Mouse (Mus musculus) urinary bladder, postnatal 25 days (tissue): ENCODE data around the gene Mapk12.

Experiments used
- DNase-seq: peaks from one replicate; pipeline ENCODE4 v3.0.0; 2022; ENCODE audit warnings: low spot score

Gene Mapk12

DNA sequence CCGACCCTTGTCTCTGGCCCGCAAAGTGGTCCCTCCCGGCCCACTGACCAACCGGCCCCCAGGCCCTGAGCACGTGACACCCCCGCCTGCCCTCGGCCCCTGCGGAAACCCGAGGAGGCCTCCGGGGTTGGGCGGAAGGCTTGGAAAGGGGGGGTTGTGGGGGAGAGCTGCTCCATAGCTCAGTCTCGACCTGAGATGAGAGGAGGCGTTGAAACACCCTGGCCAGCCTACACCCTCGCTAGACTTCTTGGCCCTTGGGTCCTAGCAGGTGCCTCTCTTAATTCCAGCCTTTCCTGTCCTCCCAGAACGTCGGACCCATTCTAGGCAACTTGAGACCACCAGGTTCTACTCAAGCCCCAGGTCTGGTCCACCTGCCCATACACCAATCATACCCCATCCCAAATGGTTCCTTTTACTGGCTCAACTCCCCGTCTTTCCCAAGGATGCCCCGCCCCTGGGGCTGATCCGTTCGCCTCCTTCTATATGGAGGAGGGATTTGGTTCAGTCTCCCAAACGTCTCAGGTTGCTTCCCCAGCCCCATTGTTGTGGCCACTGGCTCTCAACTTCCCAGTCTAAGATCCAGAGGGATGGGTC, at the start of gene Mapk12:
TSS of gene Mapk12 (minus strand) at position 45 of the 594 bp plus-strand sequence.
- DNase-seq, result peak; percentile 52

DNA sequence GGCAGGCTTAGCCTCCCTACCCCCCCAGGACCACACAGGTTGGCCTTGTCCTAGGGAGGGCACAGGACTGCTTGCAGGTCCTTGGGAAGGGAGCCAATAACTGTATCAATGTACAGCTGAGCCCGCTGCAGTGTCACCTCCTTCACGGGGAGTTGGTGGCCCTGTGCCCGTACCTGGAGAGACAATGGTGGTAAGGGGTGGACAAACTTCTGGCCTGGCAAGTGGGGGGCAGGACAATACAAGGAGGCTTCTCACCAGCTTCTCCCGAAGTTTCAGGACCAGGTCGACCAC, 44.4 kb upstream of the Mapk12 start:
- no peak for DNase-seq

DNA sequence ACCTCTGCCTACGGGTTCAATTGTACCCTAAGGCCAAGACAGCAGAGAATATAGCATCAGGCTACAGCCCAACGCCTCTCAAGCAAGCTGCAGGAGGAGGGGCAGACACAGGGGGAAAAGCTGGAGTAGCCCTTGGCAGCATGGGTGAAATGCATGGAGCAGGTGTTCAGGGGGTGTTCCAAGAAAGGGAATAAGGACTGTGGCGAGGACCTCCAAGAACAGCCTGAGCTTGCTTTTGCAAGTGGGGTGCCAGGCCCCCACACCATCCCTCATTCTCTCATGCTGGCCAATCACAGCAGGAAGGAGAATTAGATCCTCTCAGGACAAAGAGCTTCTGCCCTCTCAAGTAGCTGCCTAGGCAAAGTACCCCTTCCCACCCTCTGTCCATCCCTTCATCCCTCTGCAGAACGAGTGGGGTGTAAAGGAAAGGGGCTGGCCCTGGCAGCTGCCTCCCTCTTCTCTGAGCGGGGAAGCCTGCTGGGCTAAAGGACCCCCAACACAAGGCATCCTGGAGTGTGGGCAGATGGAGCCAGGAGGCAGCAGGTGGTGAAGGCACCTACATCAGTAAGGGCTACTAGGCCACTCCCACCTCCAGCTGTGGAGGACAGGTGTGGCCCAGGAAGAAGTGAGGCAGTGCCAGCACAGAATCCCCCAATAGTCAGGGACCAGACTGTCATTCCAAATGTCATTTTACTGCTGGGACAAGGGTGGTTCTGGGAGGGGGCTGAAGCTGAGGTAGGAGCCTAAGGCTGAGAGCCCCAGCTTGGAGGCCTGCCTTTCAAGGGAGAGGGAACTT, 43.8 kb upstream of the Mapk12 start:
- DNase-seq, result no peak

DNA sequence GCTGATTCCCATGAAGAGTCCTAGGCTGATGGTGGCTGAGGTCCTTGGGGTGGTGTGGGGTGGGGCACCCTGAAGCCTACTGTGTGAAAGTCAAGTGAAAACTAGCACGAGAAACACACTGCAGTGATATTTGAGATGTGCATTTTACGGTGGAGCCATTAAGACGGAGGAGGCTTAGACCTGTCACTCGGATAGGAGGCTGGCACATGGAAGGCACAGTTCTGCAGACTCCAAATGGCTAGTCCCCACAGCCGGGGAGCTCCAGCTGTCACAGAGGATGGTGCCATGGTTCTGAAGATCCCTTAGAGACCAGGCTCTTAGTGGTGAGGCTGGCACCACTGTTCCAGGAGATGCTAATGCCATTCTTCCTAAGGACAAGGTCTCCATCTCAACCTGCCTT, 42.3 kb upstream of the Mapk12 start:
- no peak for DNase-seq

DNA sequence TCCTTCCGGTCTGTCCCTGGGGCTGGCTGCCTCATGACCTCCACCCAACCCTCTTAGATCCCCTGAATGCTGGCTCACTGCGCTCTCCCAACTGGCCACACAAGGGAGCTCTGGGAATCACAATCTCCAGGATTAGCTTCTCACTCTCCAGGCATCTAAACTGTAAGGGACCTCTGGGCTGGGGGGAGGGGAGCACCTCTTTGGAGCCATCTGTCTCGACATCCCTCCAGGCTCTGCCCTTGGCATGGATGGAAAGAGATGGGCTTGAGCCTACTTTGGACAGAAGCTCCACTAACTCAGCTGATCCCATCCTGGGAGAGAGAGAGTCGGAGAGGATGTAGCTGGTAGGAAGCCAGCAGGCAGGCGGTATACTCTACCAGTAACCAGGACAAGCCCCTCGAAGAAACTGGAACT, 41.8 kb upstream of the Mapk12 start:
- no peak for DNase-seq

DNA sequence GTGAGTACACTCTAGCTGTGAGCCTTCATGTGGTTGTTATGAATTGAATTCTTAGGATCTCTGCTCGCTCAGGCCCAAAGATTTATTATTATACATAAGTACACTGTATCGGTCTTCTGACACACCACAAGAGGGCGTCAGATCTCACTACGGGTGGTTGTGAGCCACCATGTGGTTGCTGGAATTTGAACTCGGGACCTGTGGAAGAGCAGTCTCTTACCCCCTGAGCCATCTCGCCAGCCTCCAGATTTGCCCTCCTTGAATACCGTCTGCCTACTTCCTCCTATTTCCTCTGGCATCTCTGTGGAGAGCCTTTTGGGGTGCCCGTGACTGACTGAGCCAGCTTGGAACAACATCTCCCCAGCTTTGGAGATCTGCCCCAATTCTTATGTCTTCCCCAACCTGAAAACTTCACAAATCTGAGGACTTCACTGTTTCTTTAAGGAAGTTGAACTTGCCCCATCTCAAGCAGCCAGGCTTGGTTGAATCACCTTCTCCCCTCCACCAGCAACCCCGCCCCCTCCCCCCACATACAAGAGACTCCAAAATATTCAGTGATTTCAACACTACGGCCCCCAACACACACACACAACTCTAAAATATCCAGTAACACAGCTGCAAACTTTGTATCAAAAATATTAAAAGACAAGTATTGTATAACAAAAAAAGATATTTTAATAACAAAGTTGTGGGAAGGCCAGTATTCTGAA, 41.2 kb upstream of the Mapk12 start:
- DNase-seq, result no peak

DNA sequence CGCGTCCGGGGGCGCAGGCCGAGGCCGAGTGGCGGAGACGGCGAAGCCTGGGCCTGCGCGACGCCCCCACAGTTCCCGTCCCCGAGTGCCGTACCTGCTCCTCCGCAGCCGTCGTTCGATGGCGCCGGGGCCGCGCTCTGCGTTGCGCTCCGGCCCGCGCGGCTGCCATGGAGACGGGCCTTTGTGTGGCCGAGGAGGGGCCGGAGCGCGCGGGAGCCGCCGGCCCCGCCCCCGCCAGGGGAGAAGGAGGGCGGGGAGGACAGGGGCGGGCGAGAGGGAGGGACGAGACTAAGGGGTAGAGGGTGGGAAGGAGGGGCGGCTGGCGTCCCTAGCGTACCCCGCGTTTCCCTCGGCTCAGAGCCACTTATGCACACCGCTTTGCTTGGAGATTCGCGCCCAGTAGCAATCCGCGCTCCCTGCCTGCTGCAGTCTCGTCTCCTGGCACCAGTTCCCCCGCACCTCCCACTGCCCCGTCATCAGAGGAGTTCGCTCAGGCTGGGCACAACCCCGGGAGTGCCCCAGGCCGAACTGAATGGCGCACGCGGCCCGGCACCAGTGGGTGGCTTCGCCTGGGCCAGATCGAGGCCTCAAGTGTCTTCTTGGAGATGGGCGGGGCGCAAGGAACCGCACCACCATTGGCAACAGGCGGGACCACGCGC, 40.2 kb upstream of the Mapk12 start, which contains the start of gene Plxnb2:
TSS of gene Plxnb2 (minus strand) at position 218 of the 659 bp plus-strand sequence.
- DNase-seq, result peak; percentile 79

DNA sequence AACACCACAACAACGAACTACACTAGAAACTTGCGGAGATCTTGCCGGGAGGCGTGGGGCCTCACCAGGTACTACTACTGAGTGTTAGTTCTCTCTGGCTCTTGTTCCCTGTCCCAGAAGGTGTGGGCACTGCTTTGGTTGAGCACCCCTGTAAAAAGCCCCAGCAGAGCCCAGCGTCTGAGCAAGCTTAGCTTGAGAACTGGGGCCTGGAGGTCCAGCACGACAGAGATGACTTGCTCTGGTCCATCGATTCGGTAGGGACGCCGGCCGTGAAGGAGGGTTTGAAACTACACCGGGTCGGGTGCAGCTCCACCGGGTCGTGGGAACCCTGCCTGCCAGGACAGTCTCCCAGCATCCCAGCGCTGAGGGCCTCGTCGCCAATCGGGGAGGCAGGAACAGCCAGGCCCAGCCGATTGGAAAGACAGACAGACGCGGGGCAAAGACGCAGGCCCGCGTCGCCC, 39.6 kb upstream of the Mapk12 start:
- no peak for DNase-seq

DNA sequence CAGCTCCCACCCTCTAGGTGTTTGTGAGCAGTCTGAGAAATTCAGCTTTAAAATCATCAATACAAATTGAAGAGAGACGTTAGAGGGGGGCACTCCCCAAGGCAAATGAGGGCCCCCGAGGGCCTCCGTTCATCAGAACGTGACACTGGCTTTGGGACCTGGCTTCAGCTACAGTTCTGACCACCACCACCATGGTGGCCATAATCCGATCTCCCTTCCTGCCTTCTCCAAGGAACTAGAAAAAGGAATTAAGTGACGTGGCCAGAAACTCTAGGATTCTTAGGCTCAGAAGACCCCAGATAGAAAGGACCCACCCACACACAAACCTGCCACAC, 39.1 kb upstream of the Mapk12 start:
- no peak for DNase-seq

DNA sequence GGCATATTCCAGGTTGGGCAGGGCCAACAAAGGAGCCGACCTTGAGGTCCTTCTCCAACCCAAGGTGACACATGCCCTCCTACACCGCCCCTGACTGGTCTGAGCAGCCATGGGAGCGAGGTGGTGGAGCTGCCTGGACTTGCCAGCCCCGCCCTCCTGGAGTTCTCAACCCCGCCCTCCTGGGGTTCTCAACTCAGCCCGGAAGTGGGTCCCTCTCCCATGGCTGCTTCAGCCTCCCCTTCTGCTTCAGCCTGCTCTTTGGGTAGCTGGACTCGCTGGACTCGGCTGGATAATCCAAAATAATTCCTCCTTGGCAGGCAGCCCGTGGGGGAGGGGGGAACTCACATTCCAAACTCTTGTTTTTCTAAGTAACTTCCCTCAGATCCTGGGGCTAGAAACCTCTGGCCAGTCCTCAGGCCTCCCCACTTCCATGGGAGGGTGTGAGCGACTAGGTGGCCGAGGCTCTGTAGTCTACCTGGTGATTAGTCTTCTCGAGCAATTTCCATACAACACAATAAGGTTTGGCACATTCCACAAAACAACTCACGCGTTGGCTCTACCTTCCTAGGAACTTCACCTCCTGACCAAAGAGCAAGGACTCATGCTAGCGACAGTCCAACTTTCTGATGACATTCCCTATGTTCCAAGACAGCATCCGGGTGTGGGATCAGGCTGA, 38.6 kb upstream of the Mapk12 start:
- peak; percentile 78 for DNase-seq

DNA sequence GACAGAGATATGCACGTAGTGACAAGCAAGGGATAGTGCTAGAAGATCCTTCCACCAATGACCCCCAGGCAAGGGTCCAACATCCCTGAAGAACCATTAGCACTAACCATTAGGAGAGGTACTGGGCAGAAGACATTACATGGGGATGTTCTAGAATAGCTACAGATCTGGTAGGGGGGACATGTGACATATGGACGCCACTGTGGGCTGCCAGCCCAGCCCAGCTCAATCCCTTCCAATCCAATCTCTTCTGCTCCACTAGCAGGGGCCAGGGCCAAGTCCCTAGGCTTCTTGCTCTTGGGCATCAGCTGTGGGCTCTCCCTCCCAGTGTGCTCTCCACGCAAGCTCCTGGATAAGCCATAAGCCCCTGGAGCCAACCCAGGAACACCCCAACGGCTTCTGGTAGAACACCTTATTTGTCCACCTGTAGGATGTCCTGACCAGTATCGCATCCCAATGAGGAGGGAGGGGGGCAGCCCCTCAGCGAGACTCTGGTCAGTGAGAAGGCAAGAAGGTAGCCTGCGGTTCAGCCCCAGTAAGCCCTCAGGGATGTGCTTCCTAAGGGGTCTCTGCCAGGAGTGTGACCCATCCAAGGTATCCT, 37.9 kb upstream of the Mapk12 start:
- DNase-seq, result no peak

DNA sequence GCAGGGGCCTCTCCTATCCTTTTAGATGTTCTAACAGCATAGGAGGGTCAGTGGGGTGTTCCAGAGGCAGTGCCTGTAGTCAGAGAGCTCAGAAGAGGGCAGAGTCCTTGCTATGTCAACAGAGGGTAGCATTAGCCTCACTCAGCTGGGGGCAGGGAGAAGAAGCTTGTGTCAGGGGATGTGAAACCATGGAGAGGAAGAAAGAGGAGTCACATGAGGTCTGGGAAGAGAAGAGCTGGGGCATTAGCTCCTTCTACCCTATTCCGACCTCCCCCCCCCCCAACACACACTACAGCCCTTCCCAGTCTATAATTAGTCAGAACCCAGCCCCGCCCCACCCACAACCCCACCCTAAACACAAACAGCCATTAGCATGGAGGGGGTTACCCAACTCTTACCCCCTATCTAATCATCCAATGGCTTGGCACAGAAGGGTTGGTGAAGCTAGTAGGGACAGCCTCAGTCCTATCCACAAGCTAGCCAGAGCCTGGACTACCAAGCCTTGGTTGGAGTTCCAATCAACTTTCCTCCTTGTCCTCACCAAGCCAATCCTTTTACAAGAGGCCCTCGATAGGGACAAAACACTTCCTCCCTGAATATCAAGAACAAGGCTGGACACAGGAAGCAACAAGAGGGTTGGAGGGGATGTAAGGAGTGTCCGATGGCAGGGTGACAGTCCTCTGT, 37.2 kb upstream of the Mapk12 start:
- DNase-seq, result no peak

DNA sequence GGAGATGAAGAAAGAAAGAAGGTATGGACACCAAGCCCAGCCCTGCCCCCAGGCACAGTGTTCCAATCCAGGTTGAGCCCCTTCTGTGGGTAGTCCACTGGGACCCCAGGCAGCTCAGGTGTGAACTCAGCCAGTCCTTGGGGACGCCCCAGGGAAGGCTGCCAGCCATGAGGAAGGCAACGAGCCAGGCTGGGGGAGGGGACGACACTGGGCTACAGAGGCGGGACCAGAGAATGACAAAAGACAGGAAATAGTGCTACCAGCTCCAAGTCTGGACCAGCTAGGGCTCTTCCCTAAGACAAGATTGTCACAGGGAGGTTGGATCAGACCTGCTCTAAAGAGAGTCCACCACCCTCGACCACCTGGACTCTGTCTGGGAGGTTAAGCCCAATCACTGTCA, 36.6 kb upstream of the Mapk12 start:
- peak; percentile 73 for DNase-seq

DNA sequence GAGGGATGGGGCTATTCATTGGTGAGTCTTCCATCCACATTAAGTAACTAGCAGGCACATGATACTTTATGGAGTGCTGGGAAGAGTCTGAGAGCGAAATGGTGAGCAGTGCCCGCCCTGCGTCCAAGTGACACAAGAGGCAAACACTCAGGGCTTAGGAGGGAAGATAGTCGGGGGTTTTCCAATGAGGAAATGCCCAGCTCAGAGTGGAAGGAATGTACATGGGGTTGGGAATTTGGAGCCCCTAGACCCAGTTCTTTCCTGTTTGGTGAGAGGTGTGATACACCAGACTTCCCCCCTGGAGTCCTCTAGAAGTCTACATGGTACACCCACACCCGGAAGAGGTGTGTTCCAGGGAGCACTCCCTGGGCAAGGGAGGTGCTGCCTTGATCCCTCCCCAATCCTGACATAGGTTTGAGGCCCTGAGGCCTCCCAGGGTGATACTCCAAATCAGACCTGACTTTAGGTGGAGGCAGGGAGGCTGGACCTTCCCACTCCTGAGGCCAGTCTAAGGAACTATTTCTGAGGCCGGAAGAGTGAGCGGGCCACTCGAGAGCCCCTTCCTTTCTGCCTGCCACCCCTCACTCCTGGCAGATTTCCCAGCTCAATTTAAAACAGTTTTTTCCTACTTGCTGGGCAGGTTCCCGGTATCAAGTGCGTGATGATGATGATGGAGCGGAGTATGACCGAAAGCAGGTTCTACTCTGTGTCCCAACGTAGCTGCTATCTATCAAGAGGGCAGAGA, 35.1 kb upstream of the Mapk12 start:
- DNase-seq, result no peak

DNA sequence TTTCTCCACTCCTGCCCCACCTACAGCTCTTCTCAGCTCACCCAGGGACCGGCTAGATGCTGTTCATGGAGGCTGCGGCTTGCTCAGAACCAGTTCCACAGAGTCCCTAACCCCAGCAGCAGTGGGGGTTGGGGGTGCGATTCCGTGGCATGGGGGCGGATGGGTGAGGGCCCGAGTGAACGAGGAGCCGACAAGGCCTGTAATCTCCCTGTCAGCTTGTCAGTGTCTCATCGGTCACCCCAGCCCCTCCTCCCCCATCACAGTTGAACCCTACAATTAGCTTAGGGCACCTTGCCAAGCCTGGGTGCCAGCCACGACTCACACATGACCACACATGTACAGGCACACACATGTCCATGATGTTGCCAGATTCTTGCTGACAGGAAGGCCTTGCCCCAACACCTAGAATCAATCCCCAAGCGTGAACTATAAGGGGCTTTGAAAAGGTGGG, 34.4 kb upstream of the Mapk12 start:
- no peak for DNase-seq

DNA sequence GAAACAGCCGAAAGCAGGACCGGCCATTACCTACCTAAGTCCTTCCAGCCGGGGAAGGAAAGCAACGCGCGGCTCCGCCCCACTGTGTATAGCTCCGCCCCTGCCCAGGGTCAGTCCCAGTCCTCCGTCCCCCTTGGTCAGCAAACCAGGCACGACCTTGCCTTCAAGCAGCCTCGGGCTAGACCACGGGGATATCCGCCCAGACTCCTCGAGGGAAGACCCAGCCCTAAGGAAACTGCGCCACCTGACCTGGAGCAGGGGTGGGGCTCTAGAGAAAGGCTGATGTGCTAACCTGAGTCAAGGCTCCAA, 33.4 kb upstream of the Mapk12 start:
- peak; percentile 63 for DNase-seq

DNA sequence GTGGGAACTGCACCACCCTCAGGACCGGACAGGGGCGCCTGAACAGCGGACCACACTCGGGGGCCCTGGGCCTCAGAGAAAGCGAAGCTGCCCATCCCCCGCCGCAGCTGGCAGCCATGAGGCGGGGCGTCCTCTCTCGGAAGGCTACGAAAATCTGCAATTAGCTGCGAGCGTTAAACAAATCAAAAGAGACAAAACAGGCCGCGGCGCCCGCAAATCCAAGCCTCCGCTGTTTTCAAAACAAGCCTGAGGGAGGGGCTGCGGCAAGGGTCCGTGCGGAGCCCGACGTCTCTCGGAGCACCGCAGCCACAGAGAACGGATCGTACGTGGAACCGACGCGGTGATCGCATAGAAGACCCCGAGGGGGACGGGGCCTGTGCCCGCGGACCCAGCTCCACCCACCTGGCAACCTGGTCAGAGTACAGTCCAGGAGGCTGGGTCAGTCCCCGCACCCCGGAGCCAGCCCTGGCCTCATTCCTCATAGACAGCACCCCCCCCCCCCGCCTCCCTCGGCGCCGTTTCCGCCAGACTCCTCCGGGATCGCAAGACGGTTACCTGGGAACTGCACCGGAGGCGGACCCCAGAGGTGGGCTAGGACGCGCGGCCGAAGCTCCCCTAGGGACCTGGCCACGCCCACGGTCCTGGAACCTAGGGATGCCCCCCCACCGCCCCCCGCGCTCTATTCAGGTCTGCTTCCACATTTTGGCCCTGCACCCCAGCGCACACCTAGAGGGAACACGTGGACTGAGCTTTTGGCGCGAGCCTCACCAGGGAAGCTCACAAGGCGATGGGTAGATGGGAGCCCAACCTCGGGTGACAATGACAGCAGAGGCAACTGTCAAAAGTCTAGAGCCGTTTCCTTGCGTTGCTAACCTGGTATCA, 32.8 kb upstream of the Mapk12 start:
- no peak for DNase-seq

DNA sequence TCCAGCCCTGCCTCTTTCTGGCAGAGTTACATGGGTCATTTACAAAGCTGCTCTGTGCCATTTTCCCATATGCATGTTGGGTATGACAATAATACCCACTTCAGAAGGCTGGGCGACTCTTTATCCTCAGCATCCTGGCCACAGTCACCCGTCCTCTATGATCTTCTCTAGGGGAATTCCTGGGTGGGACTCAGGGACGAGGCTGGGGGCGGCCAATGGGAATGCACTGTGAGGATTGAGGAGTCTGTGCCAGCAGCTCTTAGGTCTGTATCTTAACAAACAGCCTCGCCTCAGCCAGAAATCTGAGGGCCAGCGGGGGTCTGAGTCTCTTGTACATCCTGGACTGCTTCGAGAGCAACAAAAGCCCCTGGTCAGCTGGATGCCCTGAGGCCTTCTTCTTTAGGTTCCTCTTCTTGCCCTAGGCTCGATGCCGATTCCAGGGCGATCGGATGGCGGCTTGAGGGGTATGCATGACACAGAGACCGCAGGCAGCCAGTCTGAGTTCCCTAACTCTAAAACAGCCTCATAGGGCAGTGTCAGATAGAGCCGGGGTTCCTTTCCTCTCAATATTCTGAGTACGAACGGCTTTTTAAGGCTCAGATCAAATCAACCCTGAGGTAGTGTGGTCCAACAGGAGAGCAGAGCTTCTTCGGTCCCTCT, 31.9 kb upstream of the Mapk12 start:
- DNase-seq, result no peak

DNA sequence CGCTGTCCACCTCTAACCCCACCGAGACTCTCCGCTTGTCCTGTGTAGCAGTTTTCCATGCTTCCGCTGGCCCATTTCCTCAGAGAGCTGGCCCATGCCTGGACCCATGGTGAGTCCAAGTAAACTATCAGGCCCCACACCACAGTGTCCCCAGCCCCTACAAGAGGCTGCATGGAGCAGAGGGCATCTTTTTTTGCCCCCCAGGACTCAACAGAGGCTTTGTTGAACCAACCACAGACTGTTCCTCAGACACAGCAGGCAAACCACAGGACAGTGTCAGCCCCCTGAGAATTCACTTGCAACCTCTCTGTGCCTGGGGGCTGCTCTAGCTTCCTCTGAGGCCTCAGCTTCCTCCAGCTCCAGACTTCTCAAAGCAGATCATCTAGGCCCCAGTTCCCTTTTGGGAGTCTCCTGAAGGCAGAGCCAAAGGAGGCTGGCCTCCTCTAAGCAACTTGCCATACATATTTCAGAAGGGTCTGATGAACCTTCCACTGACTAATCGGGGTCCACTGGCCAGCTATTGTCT, 31.1 kb upstream of the Mapk12 start:
- no peak for DNase-seq
